Mouse (Mus musculus) spleen, adult 2 months (tissue): ENCODE results near the gene Ccdc33. TPM values are rescaled to one million over a fixed set of nuclear protein-coding genes. Genes with fewer than 3 reads are reported as not detected.

ENCODE experiments used
- DNase-seq, 2 experiments: peaks; one replicate each; pipeline versions ENCODE4 v3.0.0 to v3.0.0-alpha.2; 2012 to 2021; ENCODE audit warnings: low spot score in 2 of 2, low read depth in 1 of 2
- H3K27ac ChIP-seq: fragments of 200-500 bp; 2 replicates; pipeline ENCODE4 v1.5.1; 2012; ENCODE audit warnings: low read length, inconsistent platforms; ENCODE audit not compliant: insufficient read depth
- H3K27me3 ChIP-seq: fragments of 200-500 bp; 2 replicates; pipeline ENCODE4 v1.6.1; 2012; ENCODE audit warnings: mild to moderate bottlenecking, moderate library complexity, low read length, inconsistent platforms; ENCODE audit not compliant: control insufficient read depth, insufficient read depth
- H3K36me3 ChIP-seq: fragments of 200-500 bp; 2 replicates; pipeline ENCODE4 v1.6.1; 2012; ENCODE audit warnings: mild to moderate bottlenecking, low read length, inconsistent platforms; ENCODE audit not compliant: control insufficient read depth, insufficient read depth
- H3K4me1 ChIP-seq: fragments of 200-500 bp; 2 replicates; pipeline ENCODE4 v1.6.1; 2011; ENCODE audit warnings: inconsistent platforms; ENCODE audit not compliant: control insufficient read depth, insufficient read depth, insufficient read length
- H3K4me3 ChIP-seq: fragments of 200-500 bp; 2 replicates; pipeline ENCODE4 v1.5.1; 2011; ENCODE audit warnings: mild to moderate bottlenecking, inconsistent platforms; ENCODE audit not compliant: insufficient read depth, insufficient read length; ENCODE audit errors: extremely low read depth
- CTCF ChIP-seq: fragments of 200-500 bp; IDR thresholded peaks from 2 replicates; pipeline ENCODE4 v1.5.1; 2011; ENCODE audit warnings: mild to moderate bottlenecking, inconsistent platforms; ENCODE audit not compliant: insufficient read depth, insufficient read length, insufficient replicate concordance; ENCODE audit errors: extremely low read depth
- POLR2A ChIP-seq: fragments of 200-500 bp; IDR thresholded peaks from 2 replicates; pipeline ENCODE4 v1.6.1; 2011; ENCODE audit warnings: low read depth, low read length, inconsistent platforms
- WGBS: fragments of 180-500 bp; shearing (Covaris S2); methylation state at CpG from one replicate; pipeline ENCODE4 v1.1.7; 2018; 5-methylcytosine and 5-hydroxymethylcytosine counted together
- polyA plus RNA-seq: library from polyadenylated mRNA; depleted of rRNA; stranded (reverse); fragments of >200 nt; gene quantifications from 2 replicates; pipeline ENCODE4 v1.2.3, GENCODE M21; 2012

Gene Ccdc33
- polyA plus RNA-seq, 1 experiment = 0.09 TPM

- 83% methylated on average over 10 of the region's 10 CpGs for WGBS
- no peak for DNase-seq
- H3K27ac ChIP-seq = no peak overlapping the region
- H3K4me1 ChIP-seq = no peaks in the 10 kb centered on the region
- no peak for TF ChIP-seq CTCF
- no peak for TF ChIP-seq POLR2A
- H3K27me3 ChIP-seq = no peaks in the 10 kb centered on the region
- H3K4me3 ChIP-seq = no peak overlapping the region
- H3K36me3 ChIP-seq = no peaks in the 10 kb centered on the region
Observed at GRCm38 (mm10) chr9:58042391-58042790, 76.2 kb downstream of the Ccdc33 start.

- Histone ChIP-seq H3K4me1 (no peaks in the 10 kb centered on the region), H3K36me3 (no peaks in the 10 kb centered on the region), H3K27ac (no peak overlapping the region), H3K4me3 (no peak overlapping the region), H3K27me3 (no peaks in the 10 kb centered on the region)
- DNase-seq = no peak
- no peak for TF ChIP-seq POLR2A
- TF ChIP-seq CTCF = no peak
- 74% methylated on average over 4 of the region's 4 CpGs for WGBS
Observed at GRCm38 (mm10) chr9:58040977-58041376, 77.6 kb downstream of the Ccdc33 start.

GRCm38 (mm10) chr9:58038500-58039168 lies 80.0 kb downstream of the Ccdc33 start:
- Histone ChIP-seq H3K36me3 (no peaks in the 10 kb centered on the region), H3K4me1 (no peaks in the 10 kb centered on the region), H3K27ac (no peak overlapping the region), H3K4me3 (no peak overlapping the region), H3K27me3 (no peaks in the 10 kb centered on the region)
- TF ChIP-seq POLR2A (no peak), CTCF (peak; percentile 92)
- peak; percentile 7 to 51 for DNase-seq
- 47% methylated on average over 19 of the region's 19 CpGs for WGBS

- Histone ChIP-seq H3K4me1 (no peaks in the 10 kb centered on the region), H3K27me3 (no peaks in the 10 kb centered on the region)
Observed at GRCm38 (mm10) chr9:58036961-58037360, 81.7 kb downstream of the Ccdc33 start.

GRCm38 (mm10) chr9:58035951-58036698 lies 82.5 kb downstream of the Ccdc33 start:
- TF ChIP-seq POLR2A = no peak
- H3K27me3 ChIP-seq = no peaks in the 10 kb centered on the region
- no peak overlapping the region for H3K27ac ChIP-seq
- H3K4me1 ChIP-seq = no peaks in the 10 kb centered on the region
- DNase-seq = no peak
- H3K4me3 ChIP-seq = no peak overlapping the region
- 68% methylated on average over 7 of the region's 7 CpGs for WGBS
- H3K36me3 ChIP-seq = no peaks in the 10 kb centered on the region

More at GRCm38 (mm10) chr9:58036961-58037360, 81.7 kb downstream of the Ccdc33 start:
- TF ChIP-seq CTCF (no peak), POLR2A (no peak)
- H3K27ac ChIP-seq = no peak overlapping the region
- no peak for DNase-seq
- 79% methylated on average over 4 of the region's 4 CpGs for WGBS
- no peaks in the 10 kb centered on the region for H3K36me3 ChIP-seq
- no peak overlapping the region for H3K4me3 ChIP-seq

GRCm38 (mm10) chr9:58035519-58035918 lies 83.1 kb downstream of the Ccdc33 start:
- Histone ChIP-seq H3K36me3 (no peaks in the 10 kb centered on the region), H3K4me3 (no peak overlapping the region), H3K27ac (no peak overlapping the region), H3K4me1 (no peaks in the 10 kb centered on the region), H3K27me3 (no peaks in the 10 kb centered on the region)
- WGBS = 85% methylated on average over 2 of the region's 2 CpGs
- no peak for TF ChIP-seq POLR2A
- TF ChIP-seq CTCF = no peak
- DNase-seq = no peak

GRCm38 (mm10) chr9:58031895-58032294 lies 86.7 kb downstream of the Ccdc33 start:
- TF ChIP-seq CTCF = no peak
- no peak for TF ChIP-seq POLR2A
- no peaks in the 10 kb centered on the region for H3K36me3 ChIP-seq
- no peak for DNase-seq
- H3K27ac ChIP-seq = no peak overlapping the region
- WGBS = 68% methylated on average over 5 of the region's 5 CpGs
- no peaks in the 10 kb centered on the region for H3K27me3 ChIP-seq
- no peaks in the 10 kb centered on the region for H3K4me1 ChIP-seq
- no peak overlapping the region for H3K4me3 ChIP-seq
